Mouse (Mus musculus) CH12.LX (cell line): ENCODE measurements at regions not wholly inside any gene's neighbourhood (a gene's known extent, or its start where the extent isn't known, plus 50 kb on each side); places are given as distances from the start of the nearest gene placed in this dataset.

Experiments
- DNase-seq: peaks from one replicate; pipeline ENCODE4 v3.0.0-alpha.2; 2013; ENCODE audit errors: extremely low read depth
- H3K27ac ChIP-seq: 2 replicates; pipeline ENCODE4 v1.5.1; 2012; ENCODE audit warnings: low read depth, mild to moderate bottlenecking, control low read depth, moderate library complexity; ENCODE audit not compliant: insufficient read depth
- H3K27me3 ChIP-seq: replicated peaks from 2 replicates; pipeline ENCODE3; 2012; ENCODE audit warnings: inconsistent platforms
- H3K36me3 ChIP-seq, 2 experiments: replicated peaks in 1 of 2; 2 replicates each; pipeline versions ENCODE3 to v1.6.1; 2012; ENCODE audit warnings: inconsistent platforms in 1 of 2, low read length in 1 of 2, mild to moderate bottlenecking in 1 of 2, mixed read lengths in 1 of 2, moderate library complexity in 1 of 2; ENCODE audit not compliant: control insufficient read depth in 1 of 2, insufficient read depth in 1 of 2
- H3K4me1 ChIP-seq, 2 experiments: 2 replicates each; pipeline ENCODE4 v1.6.1; 2012; ENCODE audit warnings: inconsistent platforms in 1 of 2, moderate library complexity in 1 of 2; ENCODE audit not compliant: insufficient read depth in 2 of 2, control insufficient read depth in 1 of 2
- H3K4me2 ChIP-seq: 2 replicates; pipeline ENCODE4 v1.6.1; 2012; ENCODE audit warnings: low read depth, mild to moderate bottlenecking, control low read depth; ENCODE audit not compliant: poor library complexity, insufficient read depth, severe bottlenecking
- H3K4me3 ChIP-seq, 3 experiments: fragments of 150-350 bp in 1 of 3; sonication (generic) in 1 of 3; replicated peaks in 1 of 3; 2 replicates each; pipeline versions ENCODE3 to v1.5.1; 2011 to 2012; ENCODE audit warnings: low read depth in 2 of 3, low read length in 2 of 3, mild to moderate bottlenecking in 2 of 3, moderate library complexity in 2 of 3, control low read depth in 1 of 3, improper control_type of control experiment in 1 of 3, inconsistent platforms in 1 of 3, mixed read lengths in 1 of 3; ENCODE audit not compliant: poor library complexity in 1 of 3
- H3K79me2 ChIP-seq: replicated peaks from 2 replicates; pipeline ENCODE4 v1.6.1; 2012; ENCODE audit warnings: mild to moderate bottlenecking, moderate library complexity; ENCODE audit not compliant: control insufficient read depth, poor library complexity, insufficient read depth, severe bottlenecking; ENCODE audit errors: extremely low read depth
- H3K9ac ChIP-seq: 2 replicates; pipeline ENCODE4 v1.6.1; 2012; ENCODE audit warnings: low read depth, mild to moderate bottlenecking, control low read depth, moderate library complexity; ENCODE audit not compliant: insufficient read depth
- H3K9me3 ChIP-seq: replicated peaks from 2 replicates; pipeline ENCODE3; 2012; ENCODE audit warnings: low read length, inconsistent platforms, mixed read lengths
- BHLHE40 ChIP-seq: IDR thresholded peaks from 2 replicates; pipeline ENCODE4 v1.6.1; 2011; ENCODE audit warnings: mild to moderate bottlenecking, low read depth, low read length, improper control_type of control experiment
- JUN ChIP-seq: IDR thresholded peaks from 2 replicates; pipeline ENCODE4 v1.6.1; 2011; ENCODE audit warnings: low read depth, mild to moderate bottlenecking, low read length, improper control_type of control experiment, moderate library complexity; ENCODE audit not compliant: insufficient read depth
- MAFK ChIP-seq: IDR thresholded peaks from 2 replicates; pipeline ENCODE4 v1.6.1; 2011; ENCODE audit warnings: low read length, improper control_type of control experiment; ENCODE audit not compliant: insufficient replicate concordance
- MAX ChIP-seq: IDR thresholded peaks from 2 replicates; pipeline ENCODE4 v1.6.1; 2011; ENCODE audit warnings: low read length, improper control_type of control experiment
- MEF2A ChIP-seq: IDR thresholded peaks from 2 replicates; pipeline ENCODE4 v1.6.1; 2014; ENCODE audit warnings: low read depth, mild to moderate bottlenecking, inconsistent platforms, low read length, improper control_type of control experiment, borderline replicate concordance
- MYC ChIP-seq: IDR thresholded peaks from 2 replicates; pipeline ENCODE4 v1.6.1; 2011; ENCODE audit warnings: low read depth, mild to moderate bottlenecking, improper control_type of control experiment, low read length
- NELFE ChIP-seq: IDR thresholded peaks from 2 replicates; pipeline ENCODE4 v1.6.1; 2011; ENCODE audit warnings: low read depth, low read length, improper control_type of control experiment
- NRF1 ChIP-seq: IDR thresholded peaks from 2 replicates; pipeline ENCODE4 v1.6.1; 2014; ENCODE audit warnings: low read depth, mild to moderate bottlenecking, inconsistent platforms, low read length, improper control_type of control experiment, moderate library complexity
- PAX5 ChIP-seq: IDR thresholded peaks from 2 replicates; pipeline ENCODE4 v1.6.1; 2012; ENCODE audit warnings: low read length, inconsistent platforms, mixed read lengths
- POLR2A ChIP-seq: IDR thresholded peaks from 2 replicates; pipeline ENCODE4 v1.6.1; 2011; ENCODE audit warnings: low read depth, mild to moderate bottlenecking, improper control_type of control experiment, low read length
- RAD21 ChIP-seq: IDR thresholded peaks from 2 replicates; pipeline ENCODE4 v1.6.1; 2011; ENCODE audit warnings: low read depth, mild to moderate bottlenecking, low read length, improper control_type of control experiment, moderate library complexity
- RCOR1 ChIP-seq: conservative IDR thresholded peaks from 2 replicates; pipeline ENCODE4 v1.6.1; 2012; ENCODE audit warnings: low read depth, mild to moderate bottlenecking, inconsistent platforms, low read length, improper control_type of control experiment
- SIN3A ChIP-seq: IDR thresholded peaks from 2 replicates; pipeline ENCODE4 v1.6.1; 2012; ENCODE audit warnings: low read length, improper control_type of control experiment, inconsistent platforms
- SMC3 ChIP-seq: IDR thresholded peaks from 2 replicates; pipeline ENCODE4 v1.6.1; 2011; ENCODE audit warnings: low read depth, low read length, improper control_type of control experiment
- TBP ChIP-seq: conservative IDR thresholded peaks from 2 replicates; pipeline ENCODE4 v1.6.1; 2011; ENCODE audit warnings: low read depth, low read length, improper control_type of control experiment
- UBTF ChIP-seq: IDR thresholded peaks from 2 replicates; pipeline ENCODE4 v1.6.1; 2012; ENCODE audit warnings: low read depth, mild to moderate bottlenecking, inconsistent platforms, low read length, improper control_type of control experiment, moderate library complexity
- USF1 ChIP-seq: IDR thresholded peaks from 2 replicates; pipeline ENCODE4 v1.6.1; 2014; ENCODE audit warnings: low read depth, mild to moderate bottlenecking, inconsistent platforms, low read length, improper control_type of control experiment
- ZKSCAN1 ChIP-seq: IDR thresholded peaks from 2 replicates; pipeline ENCODE4 v1.6.1; 2012; ENCODE audit warnings: low read depth, inconsistent platforms, low read length, improper control_type of control experiment, borderline replicate concordance
- ZNF384 ChIP-seq: IDR thresholded peaks from 2 replicates; pipeline ENCODE4 v1.6.1; 2012; ENCODE audit warnings: low read depth, low read length, improper control_type of control experiment, inconsistent platforms
- dilution Hi-C: fragments of 300-500 bp; cut with MboI; formaldehyde crosslinking; loops from 2 replicates; pipeline ENCODE4 v1.14.3; 2020; ENCODE audit warnings: low sequenced_read_pairs; ENCODE audit not compliant: extremely low pct_unique_long_range_greater_than_20kb, extremely low pct_ligation_motif_present
- in situ Hi-C: fragments of 300-500 bp; cut with MboI; formaldehyde crosslinking; loops from 3 replicates; pipeline ENCODE4 v1.14.3; 2019; ENCODE audit warnings: low sequenced_read_pairs, low pct_ligation_motif_present, low pct_unique_long_range_greater_than_20kb, mixed read lengths

GRCm38 (mm10) chr13:30046504-30047169 is 60.8 kb upstream of the E2f3 start:
- no peak for DNase-seq
- no peak overlapping the region for H3K4me2 ChIP-seq
- in situ Hi-C loops (no loop called here), dilution Hi-C loops (no loop called here)
- peaks cover 0 to 4% of the 10 kb centered on the region in 2 experiments; a peak in 1 of 4 replicates for H3K4me1 ChIP-seq
- no peak overlapping the region for H3K27ac ChIP-seq
- H3K4me3 ChIP-seq, result no peak overlapping the region
- no peaks in the 10 kb centered on the region for H3K9me3 ChIP-seq
- TF ChIP-seq MYC (no peak), MAFK (no peak), UBTF (no peak), ZKSCAN1 (no peak), TBP (no peak), POLR2A (no peak), PAX5 (no peak), JUN (no peak), RCOR1 (no peak), SMC3 (no peak), MAX (no peak), ZNF384 (no peak), RAD21 (no peak), SIN3A (no peak), NELFE (no peak), USF1 (no peak), NRF1 (no peak), MEF2A (no peak), BHLHE40 (no peak)
- H3K36me3 ChIP-seq, result no peaks in the 10 kb centered on the region
- H3K27me3 ChIP-seq, result no peaks in the 10 kb centered on the region
- H3K79me2 ChIP-seq, result no peaks in the 10 kb centered on the region
- H3K9ac ChIP-seq, result no peak overlapping the region

- peaks cover 0 to 4% of the 10 kb centered on the region in 2 experiments; a peak in 1 of 4 replicates for H3K4me1 ChIP-seq
- no peaks in the 10 kb centered on the region for H3K79me2 ChIP-seq
- TF ChIP-seq SIN3A, result no peak
- no peak overlapping the region for H3K27ac ChIP-seq
- no peak overlapping the region for H3K4me3 ChIP-seq
- H3K9me3 ChIP-seq, result no peaks in the 10 kb centered on the region
- no peaks in the 10 kb centered on the region for H3K36me3 ChIP-seq
- in situ Hi-C loops (no loop called here), dilution Hi-C loops (no loop called here)
- H3K27me3 ChIP-seq, result no peaks in the 10 kb centered on the region
- DNase-seq, result no peak
- H3K9ac ChIP-seq, result no peak overlapping the region
- H3K4me2 ChIP-seq, result no peak overlapping the region
Measured at GRCm38 (mm10) chr13:30046061-30046460, 60.2 kb upstream of the E2f3 start.
